Mouse (Mus musculus): Measurements from ENCODE around the gene Cd79a. TPM values are rescaled to one million over a fixed set of nuclear protein-coding genes. Genes with fewer than 3 reads are reported as not detected.

Gene Cd79a
- polyA plus RNA-seq, 1 experiment from 2014 or later, result 0.25 TPM

DNA sequence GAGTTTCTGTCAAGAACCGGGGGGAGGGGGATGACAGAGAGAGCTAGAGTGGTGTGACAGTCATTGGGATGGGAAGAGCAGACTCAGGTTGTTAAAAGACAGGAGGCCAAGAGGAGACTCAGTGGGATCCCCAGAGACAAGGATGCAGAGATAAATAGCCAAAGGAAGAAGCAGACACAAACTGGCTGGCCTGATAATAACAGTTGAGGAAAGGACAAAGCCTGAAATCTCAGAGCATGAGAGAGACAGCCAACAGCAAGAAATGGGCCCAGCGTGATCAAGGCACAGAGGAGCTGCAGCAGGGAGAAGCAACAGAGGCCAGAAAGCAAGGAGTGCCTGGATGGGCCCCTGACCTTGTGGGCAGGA is 5.1 kb downstream of the Cd79a start:
- 33% methylated on average over 2 of the region's 2 CpGs for WGBS
- Histone ChIP-seq H3K9ac (peak overlapping the region; percentile 93), H3K27me3 (replicated peaks) (no peaks in the 10 kb centered on the region), H3K27ac (replicated peaks) (peak overlapping the region; percentile 92), H3K4me3 (peak overlapping the region; percentile 84), H3K36me3 (peaks cover under 1% of the 10 kb centered on the region; the same call in 1 of the 2 replicates), H3K4me2 (peak overlapping the region; percentile 81), H3K4me1 (peaks cover 42% of the 10 kb centered on the region), H3K9me3 (no peaks in the 10 kb centered on the region)
- no peak for ATAC-seq (ENCODE audit: extremely low read depth, insufficient number of reproducible peaks, low FRiP score, low TSS enrichment)

DNA sequence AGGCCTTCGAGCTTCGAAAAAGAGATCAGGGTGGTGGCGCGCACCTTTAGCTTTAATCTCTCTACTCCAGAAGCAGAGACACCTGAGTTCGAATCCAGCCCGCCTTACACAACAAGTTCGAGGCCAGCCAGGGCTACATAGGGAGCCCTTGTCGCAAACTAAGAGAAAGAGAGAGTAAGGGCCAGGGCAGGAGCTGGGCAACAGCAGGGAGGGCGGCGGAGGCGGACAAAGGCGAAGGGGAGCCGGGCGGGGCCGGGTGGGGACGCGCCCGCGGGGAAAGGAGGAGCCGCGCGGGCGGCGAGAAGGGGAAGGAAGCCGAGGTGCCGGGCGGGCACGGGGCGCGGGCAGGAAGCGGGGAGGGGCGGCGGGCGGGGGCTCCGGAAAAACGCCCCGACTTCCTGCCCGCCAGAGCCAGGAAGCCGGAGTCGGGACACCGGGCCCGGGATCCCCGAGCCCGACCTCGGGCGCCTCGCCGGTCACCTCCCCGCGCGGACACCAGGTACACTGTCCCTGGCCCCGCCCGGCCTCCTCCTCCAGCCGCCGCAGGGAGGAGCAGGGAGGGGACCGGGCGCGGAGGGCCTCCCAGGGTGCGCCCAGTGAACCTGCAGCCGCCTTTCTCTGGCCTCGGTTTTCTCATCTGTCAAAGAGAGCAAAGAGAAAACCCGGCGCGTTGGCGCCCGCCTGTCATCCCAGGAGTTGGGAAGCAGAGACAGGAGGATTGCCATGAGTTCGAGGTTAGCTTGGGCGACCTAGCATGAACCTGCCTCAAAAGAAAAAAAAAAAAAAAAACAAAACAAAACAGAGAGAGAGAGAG is 5.7 kb downstream of the Cd79a start, which contains the start of gene Arhgef1:
Gene Arhgef1 (plus strand): TSS at position 283 of the 814 bp plus-strand sequence.
- H3K27ac ChIP-seq (replicated peaks), result peak within 1 kb of the TSS; percentile 92
- ATAC-seq (ENCODE audit: extremely low read depth, insufficient number of reproducible peaks, low FRiP score, low TSS enrichment), result peak; percentile 32; the same call in 1 of the 2 replicates
- H3K9me3 ChIP-seq, result no peaks in the 10 kb centered on the region
- peak within 1 kb of the TSS; percentile 84 for H3K4me3 ChIP-seq
- WGBS, result 6% methylated on average over 59 of the region's 68 CpGs
- no peaks in the 10 kb centered on the region for H3K27me3 ChIP-seq (replicated peaks)
- peaks cover 6% of the 10 kb centered on the region for H3K36me3 ChIP-seq
- H3K9ac ChIP-seq, result peak within 1 kb of the TSS; percentile 93
- H3K4me2 ChIP-seq, result peak within 1 kb of the TSS; percentile 81
- peaks cover 47% of the 10 kb centered on the region for H3K4me1 ChIP-seq

DNA sequence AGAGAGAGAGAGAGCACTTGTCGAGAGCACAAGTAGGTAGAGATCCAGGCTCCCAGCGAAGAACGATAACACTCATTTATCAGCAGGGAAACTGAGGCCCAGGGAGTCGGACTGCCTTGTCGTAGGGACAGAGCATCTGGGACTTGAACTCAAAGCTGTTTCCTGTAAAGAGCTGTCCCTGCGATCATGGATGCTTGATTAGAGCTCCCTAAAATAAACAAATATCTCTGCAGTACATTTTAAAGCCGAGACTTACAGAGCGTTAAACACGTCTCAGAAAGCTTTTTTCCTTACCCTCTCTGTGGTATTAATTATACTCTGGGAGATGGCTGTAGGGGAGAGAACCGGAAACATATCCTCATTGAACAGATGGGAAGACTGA is 6.3 kb downstream of the Cd79a start:
- 23% methylated on average over 10 of the region's 10 CpGs for WGBS
- H3K9ac ChIP-seq, result peak overlapping the region; percentile 93
- H3K36me3 ChIP-seq, result peaks cover 12% of the 10 kb centered on the region
- H3K27ac ChIP-seq (replicated peaks), result peak overlapping the region; percentile 92
- no peak for ATAC-seq (ENCODE audit: extremely low read depth, insufficient number of reproducible peaks, low FRiP score, low TSS enrichment)
- H3K4me1 ChIP-seq, result peaks cover 47% of the 10 kb centered on the region
- no peaks in the 10 kb centered on the region for H3K9me3 ChIP-seq
- no peaks in the 10 kb centered on the region for H3K27me3 ChIP-seq (replicated peaks)
- peak overlapping the region; percentile 84 for H3K4me3 ChIP-seq
- peak overlapping the region; percentile 81 for H3K4me2 ChIP-seq

DNA sequence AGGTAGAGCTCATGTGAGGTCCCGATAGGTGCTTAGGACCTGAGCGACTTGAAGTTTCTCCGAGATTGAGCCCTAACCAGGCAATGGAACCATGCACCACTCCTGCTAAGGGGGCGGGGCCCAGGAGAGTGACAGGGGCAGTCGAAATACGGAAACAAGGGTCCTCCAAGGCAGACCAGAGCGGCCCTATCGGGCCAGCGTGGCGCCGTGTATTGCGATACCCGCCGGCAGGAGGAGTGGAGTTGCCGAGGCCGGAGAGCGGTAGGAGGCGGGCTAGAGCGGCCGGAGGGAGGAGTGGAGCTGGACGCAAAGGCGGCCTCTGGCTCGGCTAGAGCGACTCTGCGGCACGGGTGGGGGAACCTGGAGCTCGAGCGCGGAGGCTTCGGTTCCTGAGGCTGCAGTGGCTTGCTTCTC is 6.9 kb downstream of the Cd79a start:
- Histone ChIP-seq H3K4me1 (peaks cover 47% of the 10 kb centered on the region), H3K27me3 (replicated peaks) (no peaks in the 10 kb centered on the region), H3K9me3 (no peaks in the 10 kb centered on the region), H3K36me3 (peaks cover 18% of the 10 kb centered on the region), H3K4me3 (peak overlapping the region; percentile 84), H3K27ac (replicated peaks) (peak overlapping the region; percentile 92), H3K4me2 (peak overlapping the region; percentile 81), H3K9ac (peak overlapping the region; percentile 93)
- WGBS, result under 1% methylated on average over 30 of the region's 30 CpGs
- peak; percentile 96 for ATAC-seq (ENCODE audit: extremely low read depth, insufficient number of reproducible peaks, low FRiP score, low TSS enrichment)

DNA sequence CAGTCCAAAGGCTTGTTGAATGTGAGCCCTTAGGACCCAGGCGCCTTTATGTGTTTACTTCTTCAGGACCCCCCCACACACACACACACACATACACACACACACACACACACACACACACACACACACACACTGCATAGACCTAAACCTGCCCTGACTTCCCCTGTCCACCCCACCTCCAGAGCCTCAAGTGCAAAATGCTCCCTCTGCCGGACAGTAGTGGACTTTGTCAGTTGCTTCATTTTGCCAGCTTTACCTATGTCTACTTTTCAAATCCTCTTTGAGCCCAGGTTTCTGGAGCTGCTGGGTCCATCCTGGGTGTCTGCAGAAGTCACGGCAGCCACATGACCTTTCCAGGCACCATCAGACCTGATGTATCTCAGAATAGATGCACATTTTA is 7.8 kb downstream of the Cd79a start:
- peak overlapping the region; percentile 84 for H3K4me3 ChIP-seq
- H3K4me1 ChIP-seq, result peaks cover 47% of the 10 kb centered on the region
- 11% methylated on average over 3 of the region's 3 CpGs for WGBS
- no peak for ATAC-seq (ENCODE audit: extremely low read depth, insufficient number of reproducible peaks, low FRiP score, low TSS enrichment)
- peaks cover 26% of the 10 kb centered on the region for H3K36me3 ChIP-seq
- peak overlapping the region; percentile 81 for H3K4me2 ChIP-seq
- H3K9ac ChIP-seq, result peak overlapping the region; percentile 90
- no peaks in the 10 kb centered on the region for H3K27me3 ChIP-seq (replicated peaks)
- peak overlapping the region; percentile 74; the same call in 1 of the 2 replicates for H3K27ac ChIP-seq (replicated peaks)
- no peaks in the 10 kb centered on the region for H3K9me3 ChIP-seq

DNA sequence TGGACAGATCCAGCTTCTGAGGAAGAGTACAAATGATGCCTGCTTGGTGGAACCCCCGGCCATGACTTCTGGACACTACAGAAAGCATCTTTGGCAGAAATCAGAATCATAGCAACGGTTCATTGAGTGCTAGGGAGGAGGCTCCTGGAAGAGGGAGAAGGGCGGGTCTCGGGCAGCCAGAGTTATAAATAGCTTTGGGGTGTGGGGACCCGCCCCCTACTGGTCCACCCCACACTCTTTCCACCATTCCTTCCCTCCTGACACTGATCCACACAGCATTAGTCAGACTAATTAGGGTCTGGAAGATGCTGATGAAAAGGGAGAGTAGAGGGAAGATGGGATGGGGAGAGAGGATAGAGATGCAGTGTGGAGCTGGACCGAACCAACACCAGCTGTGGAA is 9.4 kb downstream of the Cd79a start:
- H3K4me3 ChIP-seq, result no peak overlapping the region
- no peaks in the 10 kb centered on the region for H3K27me3 ChIP-seq (replicated peaks)
- peak overlapping the region; percentile 33 for H3K9ac ChIP-seq
- H3K27ac ChIP-seq (replicated peaks), result no peak overlapping the region
- H3K4me1 ChIP-seq, result peaks cover 47% of the 10 kb centered on the region
- peak overlapping the region; percentile 30 for H3K4me2 ChIP-seq
- 18% methylated on average over 6 of the region's 6 CpGs for WGBS
- no peak for ATAC-seq (ENCODE audit: extremely low read depth, insufficient number of reproducible peaks, low FRiP score, low TSS enrichment)
- no peaks in the 10 kb centered on the region for H3K9me3 ChIP-seq
- peaks cover 41% of the 10 kb centered on the region for H3K36me3 ChIP-seq

DNA sequence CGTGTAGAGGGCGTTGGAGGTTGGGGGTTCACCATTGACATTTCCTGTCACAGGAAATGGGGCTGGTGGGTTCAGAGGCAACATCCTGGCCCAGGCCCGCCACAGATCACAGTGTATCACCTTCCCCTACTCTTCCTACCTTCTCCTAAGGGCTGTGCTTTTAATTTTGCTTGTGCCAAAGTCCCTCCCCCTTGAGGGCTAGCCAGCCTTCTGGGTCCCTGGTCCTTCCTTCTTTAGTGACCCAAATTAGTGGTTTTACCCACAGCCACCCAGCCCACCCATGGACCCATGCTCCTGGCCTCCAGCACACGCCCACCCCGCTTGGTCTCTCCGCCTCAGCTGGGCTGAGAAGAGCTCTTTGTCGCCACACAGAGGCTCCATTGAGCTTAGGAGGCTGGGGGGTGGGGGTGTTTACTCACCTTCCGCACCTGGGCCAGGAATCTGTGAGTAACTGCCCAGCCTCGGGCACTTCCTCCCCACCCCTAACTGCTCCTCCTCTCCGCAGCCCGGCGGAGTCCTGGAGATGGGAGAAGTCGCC is 10.1 kb downstream of the Cd79a start:
- no peaks in the 10 kb centered on the region for H3K27me3 ChIP-seq (replicated peaks)
- ATAC-seq (ENCODE audit: extremely low read depth, insufficient number of reproducible peaks, low FRiP score, low TSS enrichment), result no peak
- peaks cover 48% of the 10 kb centered on the region for H3K36me3 ChIP-seq
- H3K27ac ChIP-seq (replicated peaks), result 0 out of 2 replicates have a peak overlapping the region, but pooled peaks have one; percentile 15
- WGBS, result 30% methylated on average over 13 of the region's 13 CpGs
- no peaks in the 10 kb centered on the region for H3K9me3 ChIP-seq
- H3K4me3 ChIP-seq, result no peak overlapping the region
- peaks cover 40% of the 10 kb centered on the region for H3K4me1 ChIP-seq
- peak overlapping the region; percentile 33 for H3K9ac ChIP-seq
- peak overlapping the region; percentile 30 for H3K4me2 ChIP-seq

DNA sequence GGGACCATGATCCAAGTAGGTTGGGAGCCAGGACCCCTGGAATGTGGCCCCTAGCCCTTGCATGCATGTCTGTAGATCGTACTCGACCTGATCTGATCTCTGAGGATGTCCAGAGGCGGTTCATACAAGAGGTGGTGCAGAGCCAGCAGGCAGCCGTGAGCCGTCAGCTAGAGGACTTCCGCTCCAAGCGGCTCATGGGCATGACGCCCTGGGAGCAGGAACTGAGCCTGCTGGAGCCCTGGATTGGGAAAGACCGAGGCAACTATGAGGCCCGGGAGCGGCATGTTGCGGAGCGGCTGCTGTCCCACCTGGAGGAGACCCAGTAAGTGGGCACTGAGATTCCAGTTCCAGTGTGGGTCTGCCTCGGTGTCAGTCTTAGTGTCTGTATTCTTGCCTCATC is 15.3 kb downstream of the Cd79a start:
- ATAC-seq (ENCODE audit: extremely low read depth, insufficient number of reproducible peaks, low FRiP score, low TSS enrichment), result no peak
- Histone ChIP-seq H3K4me1 (peaks cover 3% of the 10 kb centered on the region), H3K4me2 (no peak overlapping the region), H3K9me3 (no peaks in the 10 kb centered on the region), H3K9ac (no peak overlapping the region), H3K27ac (replicated peaks) (no peak overlapping the region), H3K27me3 (replicated peaks) (no peaks in the 10 kb centered on the region), H3K36me3 (peaks cover 70% of the 10 kb centered on the region), H3K4me3 (no peak overlapping the region)
- WGBS, result 89% methylated on average over 14 of the region's 14 CpGs

DNA sequence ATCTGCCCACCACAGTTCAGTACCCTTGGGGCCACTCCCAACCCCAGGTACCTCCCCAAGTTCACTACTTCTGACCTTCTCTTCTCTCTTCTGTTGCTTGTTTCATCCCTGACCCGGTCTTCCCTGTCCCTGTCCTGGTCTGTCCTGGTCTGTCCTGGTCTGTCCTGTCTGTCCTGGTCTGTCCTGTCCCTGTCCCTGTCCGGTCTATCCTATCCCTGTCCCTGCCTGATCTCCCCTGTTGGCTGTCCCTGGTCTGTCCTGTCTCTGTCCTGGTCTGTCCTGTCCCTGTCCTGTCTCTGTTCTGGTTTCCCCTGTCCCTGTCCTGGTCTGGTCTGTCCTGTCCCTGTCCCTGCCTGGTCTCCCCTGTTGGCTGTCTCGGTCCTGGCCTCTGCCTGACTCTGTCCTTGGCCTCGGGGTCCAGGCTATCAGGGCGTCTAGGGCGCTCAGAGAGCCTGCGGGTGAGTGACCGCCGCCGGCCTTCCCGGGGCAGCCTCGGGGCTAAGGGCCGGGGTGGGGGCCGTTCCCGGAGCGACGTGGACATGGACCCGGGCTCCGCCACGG is 21.7 kb downstream of the Cd79a start:
- H3K4me2 ChIP-seq, result no peak overlapping the region
- no peak overlapping the region for H3K27ac ChIP-seq (replicated peaks)
- no peaks in the 10 kb centered on the region for H3K4me1 ChIP-seq
- no peaks in the 10 kb centered on the region for H3K27me3 ChIP-seq (replicated peaks)
- no peak overlapping the region for H3K4me3 ChIP-seq
- peaks cover 73% of the 10 kb centered on the region for H3K36me3 ChIP-seq
- H3K9me3 ChIP-seq, result no peaks in the 10 kb centered on the region
- ATAC-seq (ENCODE audit: extremely low read depth, insufficient number of reproducible peaks, low FRiP score, low TSS enrichment), result peak; percentile 26; the same call in 1 of the 2 replicates
- WGBS, result 88% methylated on average over 20 of the region's 20 CpGs
- no peak overlapping the region for H3K9ac ChIP-seq

DNA sequence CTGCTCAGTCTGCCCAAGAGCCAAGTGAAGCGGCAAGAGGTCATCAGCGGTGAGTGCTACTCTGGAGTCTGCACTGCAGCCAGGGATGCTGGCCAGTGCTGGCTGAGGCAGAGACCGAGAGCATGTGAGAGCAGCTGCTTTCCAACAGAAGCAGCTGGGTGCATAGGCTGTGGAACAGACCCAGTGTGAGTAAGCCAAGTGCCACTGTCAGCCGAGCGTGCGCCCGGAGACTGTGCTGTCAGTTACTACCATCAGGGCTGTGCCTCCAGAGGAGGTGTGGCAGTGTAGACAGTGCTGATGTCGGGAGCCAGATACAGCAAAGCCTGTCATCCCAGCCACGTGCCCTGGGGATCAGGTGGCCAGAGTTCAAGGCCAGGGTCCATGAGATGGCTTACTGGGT is 22.5 kb downstream of the Cd79a start:
- H3K36me3 ChIP-seq, result peaks cover 82% of the 10 kb centered on the region

DNA sequence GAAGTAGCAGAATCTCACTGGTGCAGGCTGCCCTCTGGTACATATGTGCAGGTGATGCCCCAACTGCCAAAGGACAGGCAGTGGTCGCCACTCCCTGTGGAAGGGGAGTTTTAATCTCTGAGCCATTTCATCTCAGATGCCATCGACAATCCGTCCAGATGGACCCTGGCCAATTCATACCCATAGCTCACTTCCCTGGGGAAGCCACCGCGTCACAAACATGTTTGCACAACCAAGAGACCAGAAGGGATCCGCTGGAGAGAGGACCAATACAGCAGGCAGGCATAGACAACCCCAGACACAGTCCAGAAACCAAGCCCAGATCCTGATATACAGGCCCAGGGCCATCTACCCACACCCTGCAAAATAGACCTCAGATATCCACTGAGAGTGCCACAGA is 33.3 kb downstream of the Cd79a start:
- peaks cover 6% of the 10 kb centered on the region; the same call in 1 of the 2 replicates for H3K4me1 ChIP-seq
- peaks cover 21% of the 10 kb centered on the region for H3K36me3 ChIP-seq
- H3K4me3 ChIP-seq, result no peak overlapping the region
- 56% methylated on average over 6 of the region's 6 CpGs for WGBS
- H3K9me3 ChIP-seq, result no peaks in the 10 kb centered on the region
- no peak overlapping the region for H3K9ac ChIP-seq
- H3K27ac ChIP-seq (replicated peaks), result no peak overlapping the region
- no peak for ATAC-seq (ENCODE audit: extremely low read depth, insufficient number of reproducible peaks, low FRiP score, low TSS enrichment)
- peaks cover 84% of the 10 kb centered on the region for H3K27me3 ChIP-seq (replicated peaks)
- H3K4me2 ChIP-seq, result no peak overlapping the region

More for the DNA sequence above, 22.5 kb downstream of the Cd79a start:
- no peak overlapping the region for H3K4me3 ChIP-seq
- no peak overlapping the region for H3K9ac ChIP-seq
- H3K9me3 ChIP-seq, result no peaks in the 10 kb centered on the region
- no peaks in the 10 kb centered on the region for H3K4me1 ChIP-seq
- no peaks in the 10 kb centered on the region for H3K27me3 ChIP-seq (replicated peaks)
- WGBS, result 86% methylated on average over 9 of the region's 9 CpGs
- ATAC-seq (ENCODE audit: extremely low read depth, insufficient number of reproducible peaks, low FRiP score, low TSS enrichment), result no peak
- H3K27ac ChIP-seq (replicated peaks), result no peak overlapping the region
- H3K4me2 ChIP-seq, result no peak overlapping the region

Data from heart, embryonic 13.5 days (tissue).